12 mouse cellular contexts compared by ENCODE assay signal in genomic region chr2:58992431-58993191, GRCm38 (mm10).
DNase-seq lines count a peak whose midpoint lies in the region; ATAC-seq and TF ChIP-seq lines count a peak whose summit lies in the region.
"Had no signal": no experiment of that assay in that cellular context is flagged by ENCODE, and none has a peak within 500 bp of the region (broad histone marks: within the 10 kb centered on the region; RNA-seq: fewer than 3 reads in every experiment).

No protein-coding gene starts in this region.

- no peaks in the 10 kb centered on the region for H3K4me1 ChIP-seq in heart, embryonic 11.5 days (ENCODE audit: control insufficient read depth, insufficient read depth, low read length)
- H3K4me1 ChIP-seq: hindbrain, embryonic 10.5 days; limb, embryonic 13.5 days had no signal

- peak; percentile 23 to 53 for DNase-seq in heart, adult 18-20 months
- DNase-seq in Patski (ENCODE audit: low read depth, low spot score) (peak; percentile 86), MN1 (ENCODE audit: low spot score) (no peak)
- peak; percentile 45 to 52 for DNase-seq in heart, postnatal 10 days
- DNase-seq in kidney, postnatal 36 days = peak; percentile 81 to 90
- DNase-seq in spleen, postnatal 10 days (ENCODE audit: low spot score in 2 of 2) = no peak
- no peak for DNase-seq in layer of hippocampus, adult 9-10 months (ENCODE audit: low spot score)
- DNase-seq: cerebellum, postnatal 36 days; layer of hippocampus, adult 9-11 months had no signal

- no peaks in the 10 kb centered on the region for H3K27me3 ChIP-seq in heart, embryonic 11.5 days (ENCODE audit: control insufficient read depth, insufficient read depth, low read length)
- no peaks in the 10 kb centered on the region for H3K27me3 ChIP-seq in Patski
- H3K27me3 ChIP-seq: limb, embryonic 13.5 days had no signal

- no peak overlapping the region for H3K4me2 ChIP-seq in heart, embryonic 11.5 days
- H3K4me2 ChIP-seq: limb, embryonic 13.5 days had no signal

- H3K27ac ChIP-seq in heart, embryonic 11.5 days (ENCODE audit: low read depth, low read length) = no peak overlapping the region
- H3K27ac ChIP-seq: hindbrain, embryonic 10.5 days; limb, embryonic 13.5 days had no signal

- WGBS in heart, embryonic 11.5 days (ENCODE audit: insufficient replicate concordance) = 69% methylated on average over 14 of the region's 14 CpGs

- no peak overlapping the region for H3K9ac ChIP-seq in heart, embryonic 11.5 days (ENCODE audit: low read depth, low read length)
- H3K9ac ChIP-seq: limb, embryonic 13.5 days had no signal

- no peak overlapping the region for H3K4me3 ChIP-seq in heart, embryonic 11.5 days (ENCODE audit: low read depth, low read length)
- H3K4me3 ChIP-seq: hindbrain, embryonic 10.5 days; limb, embryonic 13.5 days had no signal

- TF ChIP-seq CTCF in Patski (IDR thresholded peaks at IDR 0.05) = no peak

- no peaks in the 10 kb centered on the region for H3K36me3 ChIP-seq in heart, embryonic 11.5 days (ENCODE audit: control insufficient read depth, insufficient read depth, low read length)
- H3K36me3 ChIP-seq: hindbrain, embryonic 10.5 days; limb, embryonic 13.5 days had no signal

- no peak for ATAC-seq in heart, embryonic 11.5 days (replicated peaks; ENCODE audit: insufficient number of reproducible peaks, low FRiP score, low TSS enrichment)
- ATAC-seq in Patski = peak; percentile 82

- intact Hi-C loops in heart, postnatal 10 days (cut with DNase I) = no loop called here

- no peaks in the 10 kb centered on the region for H3K9me3 ChIP-seq in heart, embryonic 11.5 days (replicated peaks; ENCODE audit: control insufficient read depth, low read length)

- POLR2A ChIA-PET in Patski (lab: Charles Lee) = no interaction called here

- in situ Hi-C loops in Patski (cut with MboI; ENCODE audit: low pct_unique_long_range_greater_than_20kb) = no loop called here

- CTCF ChIA-PET in Patski (lab: Charles Lee) = interaction anchor here (1.2 kb wide), 1 partner anchor 21 kb away, joined by 3 read pairs; no protein-coding TSS in a partner anchor

Comparison
In these comparisons a context has a peak if more than half of its experiments do, and no peak if none do; other contexts are left out.
1. DNase-seq: peak in heart, adult 18-20 months (2 of 2), Patski (single experiment), heart, postnatal 10 days (2 of 2) and kidney, postnatal 36 days (2 of 2); none in spleen, postnatal 10 days (0 of 2), layer of hippocampus, adult 9-10 months (single experiment) and MN1 (single experiment).